ENCODE assay signal across 14 mouse cellular contexts in the genomic region with DNA sequence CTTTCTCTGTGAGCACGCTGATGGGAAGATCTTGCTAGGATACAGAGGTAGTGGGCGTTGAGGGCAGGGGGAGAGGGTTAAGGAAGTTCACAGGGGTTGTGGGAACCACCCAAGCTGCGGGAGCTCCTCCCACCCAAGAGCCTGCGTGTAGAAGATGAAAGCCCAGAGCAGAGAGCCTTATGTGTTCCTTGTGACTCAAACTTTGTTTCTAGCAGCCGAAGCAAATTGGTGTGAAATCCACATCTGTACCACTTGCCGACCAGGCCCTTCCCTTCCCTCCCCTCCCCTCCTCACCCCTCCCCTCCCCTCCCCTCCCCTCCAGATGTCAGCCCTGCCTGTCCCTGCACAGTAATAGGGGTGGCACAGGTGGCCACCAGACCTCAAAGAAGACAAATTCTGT. TPM values are rescaled to one million over a fixed set of nuclear protein-coding genes. Genes with fewer than 3 reads are reported as not detected.
DNase-seq lines count a peak whose midpoint lies in the region; ATAC-seq and TF ChIP-seq lines count a peak whose summit lies in the region.
"Had no signal": no experiment of that assay in that cellular context is flagged by ENCODE, and none has a peak within 500 bp of the region (broad histone marks: within the 10 kb centered on the region; RNA-seq: fewer than 3 reads in every experiment).

No protein-coding gene starts in this region.

- no peaks in the 10 kb centered on the region for H3K36me3 ChIP-seq in midbrain, embryonic 10.5 days
- H3K36me3 ChIP-seq in midbrain, embryonic 13.5 days: no peaks in the 10 kb centered on the region
- H3K36me3 ChIP-seq in CH12.LX (replicated peaks in 1 of 2; ENCODE audit: control insufficient read depth in 1 of 2, insufficient read depth in 1 of 2, low read length in 1 of 2): no peaks in the 10 kb centered on the region
- H3K36me3 ChIP-seq in embryonic facial prominence, embryonic 13.5 days: no peaks in the 10 kb centered on the region
- no peaks in the 10 kb centered on the region for H3K36me3 ChIP-seq in limb, embryonic 15.5 days
- H3K36me3 ChIP-seq: forebrain, embryonic 12.5 days; heart, embryonic 10.5 days had no signal

- ATAC-seq in midbrain, embryonic 13.5 days: no peak
- peak; percentile 18; the same call in 1 of the 2 replicates for ATAC-seq in embryonic facial prominence, embryonic 13.5 days (ENCODE audit: insufficient number of reproducible peaks, insufficient read depth, low FRiP score, low TSS enrichment, low read depth)
- ATAC-seq in limb, embryonic 15.5 days (ENCODE audit: insufficient number of reproducible peaks, low FRiP score, low TSS enrichment, low read depth): no peak
- ATAC-seq: liver, postnatal 0 days had no signal

- no peak overlapping the region for H3K4me3 ChIP-seq in midbrain, embryonic 10.5 days
- H3K4me3 ChIP-seq in midbrain, embryonic 13.5 days (replicated peaks): no peak overlapping the region
- H3K4me3 ChIP-seq in CH12.LX (replicated peaks in 1 of 3; ENCODE audit: low read depth in 2 of 3, low read length in 2 of 3, poor library complexity in 1 of 3): no peak overlapping the region
- H3K4me3 ChIP-seq in embryonic facial prominence, embryonic 13.5 days: no peak overlapping the region
- no peak overlapping the region for H3K4me3 ChIP-seq in limb, embryonic 15.5 days
- H3K4me3 ChIP-seq: forebrain, embryonic 12.5 days; heart, embryonic 10.5 days; layer of hippocampus, adult 2 months had no signal

- no peaks in the 10 kb centered on the region for H3K79me2 ChIP-seq in CH12.LX (replicated peaks; ENCODE audit: control insufficient read depth, extremely low read depth, insufficient read depth, poor library complexity, severe bottlenecking)

- in situ Hi-C loops in CH12.LX (cut with MboI; ENCODE audit: low pct_ligation_motif_present, low pct_unique_long_range_greater_than_20kb, low sequenced_read_pairs): no loop called here

- no peak for TF ChIP-seq POLR2A in CH12.LX (IDR thresholded peaks at IDR 0.05; ENCODE audit: low read depth, low read length)

- TF ChIP-seq EP300 in CH12.LX (IDR thresholded peaks at IDR 0.05; ENCODE audit: low read length): no peak

- no peak for TF ChIP-seq CTCF in CH12.LX (conservative IDR thresholded peaks at IDR 0.05 in 1 of 2, IDR thresholded peaks at IDR 0.05 in 1 of 2; ENCODE audit: low read depth in 2 of 2, low read length in 2 of 2)

- peaks cover 38% of the 10 kb centered on the region for H3K27me3 ChIP-seq in midbrain, embryonic 10.5 days (ENCODE audit: low read depth, poor library complexity, severe bottlenecking)
- peaks cover 26% of the 10 kb centered on the region for H3K27me3 ChIP-seq in midbrain, embryonic 13.5 days
- no peaks in the 10 kb centered on the region for H3K27me3 ChIP-seq in CH12.LX (replicated peaks)
- peaks cover 22% of the 10 kb centered on the region for H3K27me3 ChIP-seq in embryonic facial prominence, embryonic 13.5 days
- H3K27me3 ChIP-seq in limb, embryonic 15.5 days: peaks cover 18% of the 10 kb centered on the region

- peaks cover 33% of the 10 kb centered on the region for H3K4me1 ChIP-seq in midbrain, embryonic 10.5 days
- peaks cover 19% of the 10 kb centered on the region for H3K4me1 ChIP-seq in midbrain, embryonic 13.5 days (replicated peaks)
- peaks cover 17 to 59% of the 10 kb centered on the region in 2 experiments for H3K4me1 ChIP-seq in CH12.LX (ENCODE audit: control insufficient read depth in 1 of 2, insufficient read depth in 2 of 2)
- peaks cover 26% of the 10 kb centered on the region for H3K4me1 ChIP-seq in embryonic facial prominence, embryonic 13.5 days
- peaks cover 11% of the 10 kb centered on the region for H3K4me1 ChIP-seq in limb, embryonic 15.5 days

- dilution Hi-C loops in CH12.LX (cut with MboI; ENCODE audit: extremely low pct_ligation_motif_present, extremely low pct_unique_long_range_greater_than_20kb, low sequenced_read_pairs): no loop called here

- no peak overlapping the region; the same call in 1 of the 2 replicates for H3K27ac ChIP-seq in midbrain, embryonic 10.5 days (replicated peaks)
- no peak overlapping the region for H3K27ac ChIP-seq in midbrain, embryonic 13.5 days
- H3K27ac ChIP-seq in CH12.LX (ENCODE audit: insufficient read depth, low read depth): no peak overlapping the region
- peak overlapping the region; percentile 75 for H3K27ac ChIP-seq in embryonic facial prominence, embryonic 13.5 days
- peak overlapping the region; percentile 38; the same call in 1 of the 2 replicates for H3K27ac ChIP-seq in limb, embryonic 15.5 days
- H3K27ac ChIP-seq: forebrain, embryonic 12.5 days; heart, embryonic 10.5 days; layer of hippocampus, adult 2 months had no signal

- no peak overlapping the region for H3K9ac ChIP-seq in midbrain, embryonic 13.5 days (replicated peaks)
- no peak overlapping the region for H3K9ac ChIP-seq in CH12.LX (ENCODE audit: insufficient read depth, low read depth)
- no peak overlapping the region for H3K9ac ChIP-seq in embryonic facial prominence, embryonic 13.5 days
- no peak overlapping the region for H3K9ac ChIP-seq in limb, embryonic 15.5 days
- H3K9ac ChIP-seq: forebrain, embryonic 12.5 days; liver, postnatal 0 days had no signal

- WGBS in midbrain, embryonic 10.5 days: 29% methylated on average over 6 of the region's 6 CpGs
- 13% methylated on average over 6 of the region's 6 CpGs for WGBS in midbrain, embryonic 13.5 days
- WGBS in embryonic facial prominence, embryonic 13.5 days: 6% methylated on average over 6 of the region's 6 CpGs
- WGBS in limb, embryonic 15.5 days: 6% methylated on average over 6 of the region's 6 CpGs

- H3K9me3 ChIP-seq in midbrain, embryonic 10.5 days (replicated peaks): no peaks in the 10 kb centered on the region
- H3K9me3 ChIP-seq in midbrain, embryonic 13.5 days: no peaks in the 10 kb centered on the region
- no peaks in the 10 kb centered on the region for H3K9me3 ChIP-seq in CH12.LX (replicated peaks; ENCODE audit: low read length)
- H3K9me3 ChIP-seq in embryonic facial prominence, embryonic 13.5 days: no peaks in the 10 kb centered on the region
- no peaks in the 10 kb centered on the region for H3K9me3 ChIP-seq in limb, embryonic 15.5 days
- H3K9me3 ChIP-seq: forebrain, embryonic 12.5 days; heart, embryonic 10.5 days had no signal

- DNase-seq in midbrain, embryonic 10.5 days (ENCODE audit: low spot score): peak; percentile 39
- no peak for DNase-seq in CH12.LX (ENCODE audit: extremely low read depth)
- no peak for DNase-seq in urinary bladder, postnatal 4 days (ENCODE audit: low spot score in 2 of 2)
- DNase-seq in kidney, adult 9 months: no peak
- DNase-seq in urinary bladder, adult 18-20 months (ENCODE audit: low spot score in 2 of 2): no peak
- DNase-seq: adrenal gland, postnatal 10 days; heart, postnatal 4 days; liver, postnatal 0 days had no signal

- no peak overlapping the region for H3K4me2 ChIP-seq in midbrain, embryonic 13.5 days (replicated peaks)
- no peak overlapping the region for H3K4me2 ChIP-seq in CH12.LX (ENCODE audit: insufficient read depth, low read depth, poor library complexity, severe bottlenecking)
- no peak overlapping the region for H3K4me2 ChIP-seq in embryonic facial prominence, embryonic 13.5 days
- no peak overlapping the region for H3K4me2 ChIP-seq in limb, embryonic 15.5 days
- H3K4me2 ChIP-seq: forebrain, embryonic 12.5 days had no signal

- TF ChIP-seq RAD21 in CH12.LX (IDR thresholded peaks at IDR 0.05; ENCODE audit: low read depth, low read length): no peak

RNA-seq across cellular contexts. Expression of a gene that starts 0.9 kb away (rescaled TPM):
- 0.32 and 0.34 TPM in 2 replicates for polyA plus RNA-seq in midbrain, embryonic 10.5 days (2016; fragmentation: Nextera tagmentation; extraction: Ambion mirVana)
- 0.17 and 0.31 TPM in 2 replicates for polyA plus RNA-seq in midbrain, embryonic 13.5 days (2015; fragmentation: Nextera tagmentation; extraction: Ambion mirVana)
- total RNA-seq in CH12.LX (2012; rRNA removed) (0.04 and 0.08 TPM in 2 replicates), CH12.LX (2014; rRNA removed) (0.18 and 0.26 TPM in 2 replicates)
- 0.33 and 0.46 TPM in 2 replicates for polyA plus RNA-seq in CH12.LX (2012; ENCODE audit: insufficient read length, low read depth)
- 6.3 and 6.8 TPM in 2 replicates for polyA plus RNA-seq in embryonic facial prominence, embryonic 13.5 days (2015; fragmentation: Nextera tagmentation; extraction: Ambion mirVana)
- polyA plus RNA-seq in limb, embryonic 15.5 days (2015; fragmentation: Nextera tagmentation; extraction: Ambion mirVana): 0.56 and 0.97 TPM in 2 replicates

RNA-seq across cellular contexts. Expression of a gene that starts 4.5 kb away (rescaled TPM):
- polyA plus RNA-seq in midbrain, embryonic 10.5 days (2016; fragmentation: Nextera tagmentation; extraction: Ambion mirVana): 4.6 and 4.9 TPM in 2 replicates
- polyA plus RNA-seq in midbrain, embryonic 13.5 days (2015; fragmentation: Nextera tagmentation; extraction: Ambion mirVana): 35.9 and 40.0 TPM in 2 replicates
- 0.25 TPM in 1 of 2 replicates, not detected in the other for total RNA-seq in CH12.LX (2012; rRNA removed)
- not detected in 2 replicates for total RNA-seq in CH12.LX (2014; rRNA removed)
- polyA plus RNA-seq in CH12.LX (2012; ENCODE audit: insufficient read length, low read depth): 0.61 TPM in 1 of 2 replicates, not detected in the other
- 15.2 and 17.3 TPM in 2 replicates for polyA plus RNA-seq in embryonic facial prominence, embryonic 13.5 days (2015; fragmentation: Nextera tagmentation; extraction: Ambion mirVana)
- 13.3 and 13.7 TPM in 2 replicates for polyA plus RNA-seq in limb, embryonic 15.5 days (2015; fragmentation: Nextera tagmentation; extraction: Ambion mirVana)

RNA-seq across cellular contexts. Expression of a gene that starts 9.8 kb away (rescaled TPM):
- 2.1 and 2.9 TPM in 2 replicates for polyA plus RNA-seq in midbrain, embryonic 10.5 days (2016; fragmentation: Nextera tagmentation; extraction: Ambion mirVana)
- 3.4 and 4.0 TPM in 2 replicates for polyA plus RNA-seq in midbrain, embryonic 13.5 days (2015; fragmentation: Nextera tagmentation; extraction: Ambion mirVana)
- total RNA-seq in CH12.LX (2012; rRNA removed) (7.9 and 8.5 TPM in 2 replicates), CH12.LX (2014; rRNA removed) (11.0 and 12.4 TPM in 2 replicates)
- 7.2 and 10.4 TPM in 2 replicates for polyA plus RNA-seq in CH12.LX (2012; ENCODE audit: insufficient read length, low read depth)
- 7.8 and 10.2 TPM in 2 replicates for polyA plus RNA-seq in embryonic facial prominence, embryonic 13.5 days (2015; fragmentation: Nextera tagmentation; extraction: Ambion mirVana)
- 4.3 and 4.7 TPM in 2 replicates for polyA plus RNA-seq in limb, embryonic 15.5 days (2015; fragmentation: Nextera tagmentation; extraction: Ambion mirVana)

RNA-seq across cellular contexts. Expression of a gene that starts 11.3 kb away (rescaled TPM):
- polyA plus RNA-seq in midbrain, embryonic 10.5 days (2016; fragmentation: Nextera tagmentation; extraction: Ambion mirVana): 0.46 and 0.48 TPM in 2 replicates
- 0.39 and 0.59 TPM in 2 replicates for polyA plus RNA-seq in midbrain, embryonic 13.5 days (2015; fragmentation: Nextera tagmentation; extraction: Ambion mirVana)
- total RNA-seq in CH12.LX (2012; rRNA removed) (0.08 TPM in 1 of 2 replicates, not detected in the other), CH12.LX (2014; rRNA removed) (not detected in 2 replicates)
- polyA plus RNA-seq in CH12.LX (2012; ENCODE audit: insufficient read length, low read depth): 0.57 and 0.63 TPM in 2 replicates
- polyA plus RNA-seq in embryonic facial prominence, embryonic 13.5 days (2015; fragmentation: Nextera tagmentation; extraction: Ambion mirVana): 5.4 and 5.7 TPM in 2 replicates
- polyA plus RNA-seq in limb, embryonic 15.5 days (2015; fragmentation: Nextera tagmentation; extraction: Ambion mirVana): 0.50 and 2.6 TPM in 2 replicates
- total RNA-seq: heart, postnatal 4 days had no signal
- polyA plus RNA-seq: liver, postnatal 0 days had no signal

RNA-seq across cellular contexts. Expression of a gene that starts 20.2 kb away (rescaled TPM):
- polyA plus RNA-seq in midbrain, embryonic 10.5 days (2016; fragmentation: Nextera tagmentation; extraction: Ambion mirVana): 965 and 1,116 TPM in 2 replicates
- polyA plus RNA-seq in midbrain, embryonic 13.5 days (2015; fragmentation: Nextera tagmentation; extraction: Ambion mirVana): 643 and 684 TPM in 2 replicates
- total RNA-seq in CH12.LX (2012; rRNA removed): 3,614 and 3,766 TPM in 2 replicates
- 3,153 and 3,204 TPM in 2 replicates for total RNA-seq in CH12.LX (2014; rRNA removed)
- polyA plus RNA-seq in CH12.LX (2012; ENCODE audit: insufficient read length, low read depth): 2,393 and 2,438 TPM in 2 replicates
- polyA plus RNA-seq in embryonic facial prominence, embryonic 13.5 days (2015; fragmentation: Nextera tagmentation; extraction: Ambion mirVana): 936 and 1,128 TPM in 2 replicates
- polyA plus RNA-seq in limb, embryonic 15.5 days (2015; fragmentation: Nextera tagmentation; extraction: Ambion mirVana): 942 and 1,034 TPM in 2 replicates

Comparison
In these comparisons a context has a peak if more than half of its experiments do, and no peak if none do; other contexts are left out.
1. H3K27ac ChIP-seq: peak in embryonic facial prominence, embryonic 13.5 days (single experiment) and limb, embryonic 15.5 days (single experiment); none in midbrain, embryonic 10.5 days (single experiment), midbrain, embryonic 13.5 days (single experiment) and CH12.LX (single experiment).